Mouse (Mus musculus) kidney, embryonic 16.5 days (tissue): ENCODE results near the gene Havcr2. TPM values are rescaled to one million over a fixed set of nuclear protein-coding genes. Genes with fewer than 3 reads are reported as not detected.

Experiments used
- ATAC-seq: fragments of 200-750 bp; cut with Nextera tagmentation; 2 replicates; pipeline ENCODE4 v1.8.0; 2017; ENCODE audit warnings: moderate TSS enrichment; ENCODE audit not compliant: low FRiP score, low TSS enrichment
- H3K27ac ChIP-seq: fragments of 300-500 bp; sonication (generic); 2 replicates; pipeline ENCODE4 v1.5.1; 2014; ENCODE audit warnings: low read length
- H3K27me3 ChIP-seq: fragments of 300-500 bp; sonication (generic); 2 replicates; pipeline ENCODE4 v1.6.1; 2014; ENCODE audit warnings: low read length, control low read depth, mixed read lengths; ENCODE audit not compliant: insufficient read depth
- H3K36me3 ChIP-seq: fragments of 300-500 bp; sonication (generic); 2 replicates; pipeline ENCODE4 v1.6.1; 2014; ENCODE audit warnings: low read length, control low read depth, mixed read lengths; ENCODE audit not compliant: insufficient read depth
- H3K4me1 ChIP-seq: fragments of 300-500 bp; sonication (generic); 2 replicates; pipeline ENCODE4 v1.6.1; 2014; ENCODE audit warnings: low read length, control low read depth, mixed read lengths; ENCODE audit not compliant: insufficient read depth
- H3K4me2 ChIP-seq: fragments of 300-500 bp; sonication (generic); replicated peaks from 2 replicates; pipeline ENCODE4 v1.6.1; 2014; ENCODE audit warnings: low read depth, low read length
- H3K4me3 ChIP-seq: fragments of 300-500 bp; sonication (generic); 2 replicates; pipeline ENCODE4 v1.5.1; 2014; ENCODE audit warnings: mild to moderate bottlenecking, low read length
- H3K9ac ChIP-seq: fragments of 300-500 bp; sonication (generic); replicated peaks from 2 replicates; pipeline ENCODE4 v1.6.1; 2014; ENCODE audit warnings: low read length
- H3K9me3 ChIP-seq: fragments of 300-500 bp; sonication (generic); 2 replicates; pipeline ENCODE4 v1.6.1; 2016; ENCODE audit warnings: low read length, control low read depth
- WGBS: fragments of 180-500 bp; shearing (Covaris S2); extraction: QIAGEN DNeasy Blood & Tissue Kit; methylation state at CpG from one replicate; pipeline ENCODE4 v1.1.7; 2014; 5-methylcytosine and 5-hydroxymethylcytosine counted together
- polyA plus RNA-seq: library from polyadenylated mRNA; unstranded; fragments of >200 nt; fragmentation: Nextera tagmentation; extraction: Ambion mirVana; gene quantifications from 2 replicates; pipeline ENCODE4 v1.2.1, GENCODE M21; 2015

Gene Havcr2
- polyA plus RNA-seq, 1 experiment from 2014 or later: 0.09 TPM

DNA sequence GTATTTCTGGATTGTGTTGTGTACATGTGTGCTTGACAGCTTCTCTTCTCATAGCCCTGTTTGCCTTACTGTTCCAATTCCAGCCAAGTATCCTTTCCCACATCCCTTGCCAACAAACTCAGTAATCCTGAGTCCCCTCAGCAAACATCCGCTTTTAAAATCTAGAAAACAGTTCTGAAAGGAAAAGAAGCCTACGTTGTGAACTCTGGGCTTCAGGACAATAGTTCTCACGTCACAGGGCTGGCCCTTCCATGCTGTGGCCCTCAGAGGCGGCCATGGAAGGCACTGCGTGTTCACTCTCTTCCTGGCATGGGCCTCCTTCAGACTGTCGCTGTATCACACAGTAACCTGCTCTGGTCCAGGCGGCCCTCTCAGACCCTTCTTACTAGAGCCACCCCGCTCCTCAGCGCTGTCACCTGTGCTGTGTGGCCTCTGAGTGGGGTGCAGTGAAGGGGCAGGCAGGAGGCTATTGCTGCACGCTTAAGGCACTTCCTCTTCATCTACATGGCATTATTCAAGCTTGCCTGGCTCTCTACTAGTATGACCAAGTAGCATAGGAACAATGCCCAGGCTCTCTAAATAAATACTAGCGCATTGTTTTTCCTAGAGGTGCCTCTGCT, 5.2 kb upstream of the Havcr2 start:
- Histone ChIP-seq H3K27me3 (no peaks in the 10 kb centered on the region), H3K4me2 (no peak overlapping the region), H3K9me3 (no peaks in the 10 kb centered on the region), H3K36me3 (no peaks in the 10 kb centered on the region), H3K4me3 (no peak overlapping the region), H3K4me1 (no peaks in the 10 kb centered on the region), H3K9ac (no peak overlapping the region), H3K27ac (no peak overlapping the region)
- 79% methylated on average over 11 of the region's 11 CpGs for WGBS
- ATAC-seq: no peak

DNA sequence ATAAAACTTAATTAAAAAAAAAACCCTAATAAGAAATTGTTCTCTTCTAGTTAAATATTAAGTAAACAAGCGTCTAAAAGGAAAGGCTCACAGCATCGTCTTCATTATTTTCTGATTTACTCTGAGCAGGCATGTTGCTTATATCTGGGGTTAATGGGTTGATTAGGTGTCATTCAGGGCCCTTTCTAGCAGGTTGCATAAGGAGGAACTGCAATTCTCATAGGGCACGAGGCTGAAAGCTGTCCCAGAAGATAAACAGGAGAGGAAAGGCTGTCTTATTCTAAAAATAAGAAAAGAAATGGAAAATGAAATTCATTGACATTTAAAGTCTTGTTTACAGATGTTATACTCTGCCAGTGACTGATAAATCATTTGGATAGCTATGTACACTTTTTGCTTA, 5.2 kb downstream of the Havcr2 start:
- Histone ChIP-seq H3K4me3 (no peak overlapping the region), H3K9me3 (no peaks in the 10 kb centered on the region), H3K4me1 (no peaks in the 10 kb centered on the region), H3K36me3 (no peaks in the 10 kb centered on the region), H3K27ac (no peak overlapping the region), H3K4me2 (no peak overlapping the region), H3K27me3 (no peaks in the 10 kb centered on the region), H3K9ac (no peak overlapping the region)
- no peak for ATAC-seq
- 68% methylated on average over 3 of the region's 3 CpGs for WGBS

DNA sequence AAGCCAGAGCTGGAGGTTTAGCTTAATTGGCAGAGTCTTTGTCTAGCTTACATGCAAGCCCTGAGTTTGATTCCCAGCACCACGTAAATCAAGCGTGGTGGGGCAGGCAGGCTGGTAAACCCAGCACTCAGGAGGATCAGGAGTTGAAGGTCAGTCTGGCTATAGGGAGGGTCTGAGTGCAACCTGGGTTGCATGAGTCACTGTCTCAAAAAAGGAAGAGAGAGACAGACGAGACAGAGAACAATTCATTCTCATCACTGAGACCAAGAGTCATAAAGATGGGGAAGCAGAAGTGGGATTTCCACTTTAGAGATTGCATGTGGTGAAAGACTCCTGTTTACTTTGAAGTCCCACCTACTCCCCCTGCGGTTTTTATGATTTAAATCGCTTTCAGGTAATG, 6.6 kb downstream of the Havcr2 start:
- Histone ChIP-seq H3K36me3 (no peaks in the 10 kb centered on the region), H3K4me2 (no peak overlapping the region), H3K4me3 (no peak overlapping the region), H3K27ac (no peak overlapping the region), H3K9me3 (no peaks in the 10 kb centered on the region), H3K4me1 (no peaks in the 10 kb centered on the region), H3K9ac (no peak overlapping the region), H3K27me3 (no peaks in the 10 kb centered on the region)
- no peak for ATAC-seq
- WGBS: 70% methylated on average over 5 of the region's 5 CpGs

DNA sequence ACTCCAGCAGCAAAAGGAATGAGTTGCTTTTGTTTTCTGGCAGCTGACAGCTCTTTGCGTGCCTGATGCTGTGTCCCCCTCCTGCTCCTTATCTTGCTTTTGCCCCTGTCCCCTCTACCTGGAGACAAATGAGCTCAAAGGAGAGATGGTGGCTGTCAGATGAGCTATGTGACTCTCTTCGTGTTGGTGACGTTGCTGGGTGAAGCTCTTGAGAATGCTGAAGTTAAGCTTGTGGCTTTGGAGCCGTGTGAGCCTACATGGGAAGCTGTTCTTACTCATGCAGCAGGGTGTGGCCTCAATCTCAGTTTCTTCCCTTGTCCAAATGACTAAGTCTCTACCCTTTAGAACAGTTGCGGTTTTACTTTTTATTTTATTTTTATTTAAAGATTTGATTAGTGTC, 7.2 kb downstream of the Havcr2 start:
- Histone ChIP-seq H3K27me3 (no peaks in the 10 kb centered on the region), H3K27ac (no peak overlapping the region), H3K4me3 (no peak overlapping the region), H3K4me2 (no peak overlapping the region), H3K4me1 (no peaks in the 10 kb centered on the region), H3K9me3 (no peaks in the 10 kb centered on the region), H3K36me3 (no peaks in the 10 kb centered on the region), H3K9ac (no peak overlapping the region)
- 60% methylated on average over 5 of the region's 5 CpGs for WGBS
- no peak for ATAC-seq

DNA sequence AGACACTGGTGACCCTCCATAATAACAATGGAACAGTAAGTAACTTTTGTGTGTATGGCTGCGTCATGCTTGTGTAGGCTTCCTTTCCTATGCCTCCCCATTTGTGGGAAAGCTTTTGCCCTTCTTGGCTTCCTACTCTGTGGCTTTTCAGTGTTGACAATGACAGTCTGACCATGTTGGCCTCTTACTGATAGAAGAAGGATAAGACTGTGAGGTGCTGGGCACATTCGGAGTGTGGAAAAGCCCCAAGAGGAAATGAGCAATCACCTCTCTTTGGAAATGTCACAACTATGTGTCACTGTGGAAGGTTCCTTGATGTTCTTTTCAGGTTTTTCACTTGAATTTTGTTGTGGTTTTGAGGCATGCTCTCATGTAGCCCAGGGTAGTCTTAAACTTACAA, 12.1 kb downstream of the Havcr2 start:
- H3K27me3 ChIP-seq: no peaks in the 10 kb centered on the region
- no peak overlapping the region for H3K4me3 ChIP-seq
- no peak overlapping the region for H3K4me2 ChIP-seq
- no peaks in the 10 kb centered on the region for H3K36me3 ChIP-seq
- no peaks in the 10 kb centered on the region for H3K9me3 ChIP-seq
- H3K4me1 ChIP-seq: no peaks in the 10 kb centered on the region
- 82% methylated on average over 2 of the region's 2 CpGs for WGBS
- no peak for ATAC-seq
- H3K9ac ChIP-seq: no peak overlapping the region
- no peak overlapping the region for H3K27ac ChIP-seq

DNA sequence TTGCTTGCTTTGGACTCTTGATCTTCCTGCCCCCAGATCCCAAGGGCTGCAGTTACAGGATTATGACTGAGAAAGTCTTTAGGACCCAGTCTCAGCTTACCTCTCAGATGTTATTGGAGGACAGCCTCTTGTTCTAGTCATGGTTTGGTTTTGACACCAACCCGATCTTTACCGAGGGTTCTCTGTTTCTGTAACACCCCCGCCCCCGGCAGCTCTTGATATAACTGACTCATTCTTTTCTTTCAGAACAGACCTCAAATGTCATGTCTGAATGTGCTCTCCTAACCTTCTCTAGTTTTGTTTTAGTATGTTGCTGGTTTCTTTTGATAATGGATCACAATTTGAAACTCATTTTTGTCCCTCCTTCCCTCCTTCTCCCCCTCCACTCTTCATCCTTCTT, 19.5 kb downstream of the Havcr2 start:
- Histone ChIP-seq H3K4me2 (no peak overlapping the region), H3K36me3 (no peaks in the 10 kb centered on the region), H3K4me3 (no peak overlapping the region), H3K27me3 (no peaks in the 10 kb centered on the region), H3K4me1 (no peaks in the 10 kb centered on the region), H3K27ac (no peak overlapping the region), H3K9ac (no peak overlapping the region), H3K9me3 (no peaks in the 10 kb centered on the region)
- ATAC-seq: no peak
- WGBS: 74% methylated on average over 4 of the region's 4 CpGs

DNA sequence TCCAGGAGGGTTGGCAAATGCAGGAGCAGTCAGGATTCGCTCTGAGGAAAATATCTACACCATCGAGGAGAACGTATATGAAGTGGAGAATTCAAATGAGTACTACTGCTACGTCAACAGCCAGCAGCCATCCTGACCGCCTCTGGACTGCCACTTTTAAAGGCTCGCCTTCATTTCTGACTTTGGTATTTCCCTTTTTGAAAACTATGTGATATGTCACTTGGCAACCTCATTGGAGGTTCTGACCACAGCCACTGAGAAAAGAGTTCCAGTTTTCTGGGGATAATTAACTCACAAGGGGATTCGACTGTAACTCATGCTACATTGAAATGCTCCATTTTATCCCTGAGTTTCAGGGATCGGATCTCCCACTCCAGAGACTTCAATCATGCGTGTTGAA, 24.6 kb downstream of the Havcr2 start:
- no peaks in the 10 kb centered on the region for H3K4me1 ChIP-seq
- H3K36me3 ChIP-seq: no peaks in the 10 kb centered on the region
- WGBS: 80% methylated on average over 9 of the region's 9 CpGs
- no peaks in the 10 kb centered on the region for H3K27me3 ChIP-seq
- H3K9ac ChIP-seq: no peak overlapping the region
- no peak overlapping the region for H3K27ac ChIP-seq
- H3K4me3 ChIP-seq: no peak overlapping the region
- no peak overlapping the region for H3K4me2 ChIP-seq
- H3K9me3 ChIP-seq: no peaks in the 10 kb centered on the region
- ATAC-seq: no peak

DNA sequence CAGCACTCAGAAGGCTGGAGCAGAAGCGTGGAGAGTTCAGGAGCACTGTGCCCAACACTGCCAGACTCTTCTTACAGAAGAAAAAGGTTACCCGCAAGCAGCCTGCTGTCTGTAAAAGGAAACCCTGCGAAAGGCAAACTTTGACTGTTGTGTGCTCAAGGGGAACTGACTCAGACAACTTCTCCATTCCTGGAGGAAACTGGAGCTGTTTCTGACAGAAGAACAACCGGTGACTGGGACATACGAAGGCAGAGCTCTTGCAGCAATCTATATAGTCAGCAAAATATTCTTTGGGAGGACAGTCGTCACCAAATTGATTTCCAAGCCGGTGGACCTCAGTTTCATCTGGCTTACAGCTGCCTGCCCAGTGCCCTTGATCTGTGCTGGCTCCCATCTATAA, 25.8 kb downstream of the Havcr2 start:
- WGBS: 62% methylated on average over 7 of the region's 7 CpGs
- H3K9ac ChIP-seq: no peak overlapping the region
- ATAC-seq: no peak
- no peak overlapping the region for H3K4me3 ChIP-seq
- H3K4me1 ChIP-seq: no peaks in the 10 kb centered on the region
- no peak overlapping the region for H3K4me2 ChIP-seq
- H3K9me3 ChIP-seq: no peaks in the 10 kb centered on the region
- no peak overlapping the region for H3K27ac ChIP-seq
- H3K36me3 ChIP-seq: no peaks in the 10 kb centered on the region
- H3K27me3 ChIP-seq: no peaks in the 10 kb centered on the region

DNA sequence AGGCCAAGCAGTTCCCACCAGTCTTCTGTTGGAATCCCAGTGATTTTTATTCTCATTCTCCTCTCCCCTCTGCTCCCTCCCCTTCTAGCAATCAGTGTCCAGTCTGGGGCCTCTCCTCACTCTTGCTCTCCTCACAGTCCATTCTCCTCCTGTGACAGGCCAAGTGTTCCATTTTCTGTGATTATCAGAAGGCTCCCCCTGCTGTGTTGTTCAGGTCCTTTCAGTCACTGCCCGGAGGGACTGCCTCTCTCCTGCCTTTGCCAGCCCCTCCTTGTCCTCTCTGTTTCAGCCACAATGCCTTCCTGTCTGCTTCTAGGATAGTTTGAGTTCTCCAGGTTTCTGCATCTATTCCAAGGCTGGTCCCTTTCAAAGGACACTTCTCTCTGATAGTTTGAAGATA, 33.5 kb downstream of the Havcr2 start:
- no peaks in the 10 kb centered on the region for H3K27me3 ChIP-seq
- no peaks in the 10 kb centered on the region for H3K36me3 ChIP-seq
- ATAC-seq: no peak
- 32% methylated on average over 1 of the region's 1 CpGs for WGBS
- H3K9me3 ChIP-seq: no peaks in the 10 kb centered on the region
- no peak overlapping the region for H3K4me2 ChIP-seq
- no peak overlapping the region for H3K9ac ChIP-seq
- H3K4me1 ChIP-seq: no peaks in the 10 kb centered on the region
- no peak overlapping the region for H3K4me3 ChIP-seq
- H3K27ac ChIP-seq: no peak overlapping the region

DNA sequence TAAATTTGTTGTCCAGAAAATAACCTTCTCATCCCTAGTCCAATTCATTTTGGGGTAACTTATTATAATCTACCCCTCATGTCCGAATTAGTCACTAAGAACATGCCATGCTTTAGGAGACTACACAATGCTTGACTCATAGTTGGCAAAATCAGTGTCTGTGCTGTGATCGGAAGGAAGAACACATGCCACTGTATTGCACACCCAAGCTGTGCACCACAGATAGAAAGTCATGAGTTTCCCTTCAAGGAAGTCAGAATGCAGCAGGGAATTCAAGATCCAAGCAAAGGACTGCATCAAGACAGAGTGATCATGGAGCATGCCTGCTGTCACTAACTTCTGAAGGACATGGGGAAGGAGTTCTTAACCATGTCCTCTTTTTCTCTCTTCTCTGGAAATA, 33.9 kb downstream of the Havcr2 start:
- Histone ChIP-seq H3K9ac (no peak overlapping the region), H3K27me3 (no peaks in the 10 kb centered on the region), H3K4me3 (no peak overlapping the region), H3K36me3 (no peaks in the 10 kb centered on the region), H3K4me2 (no peak overlapping the region), H3K27ac (no peak overlapping the region), H3K9me3 (no peaks in the 10 kb centered on the region), H3K4me1 (no peaks in the 10 kb centered on the region)
- WGBS: 83% methylated on average over 2 of the region's 2 CpGs
- ATAC-seq: no peak
